ENCODE assay signal across 27 mouse cellular contexts in genomic region chr15:62096778-62097177, GRCm38 (mm10).
DNase-seq lines count a peak whose midpoint lies in the region; ATAC-seq and TF ChIP-seq lines count a peak whose summit lies in the region.
"Had no signal": no experiment of that assay in that cellular context is flagged by ENCODE, and none has a peak within 500 bp of the region (broad histone marks: within the 10 kb centered on the region; RNA-seq: fewer than 3 reads in every experiment).

No protein-coding gene starts in this region.

- H3K27ac ChIP-seq in lung, postnatal 0 days (ENCODE audit: low read length): no peak overlapping the region
- H3K27ac ChIP-seq in midbrain, embryonic 11.5 days (ENCODE audit: low read depth, low read length): no peak overlapping the region
- no peak overlapping the region for H3K27ac ChIP-seq in midbrain, postnatal 0 days (ENCODE audit: low read depth, low read length)
- peak overlapping the region; percentile 74 for H3K27ac ChIP-seq in CH12.LX (ENCODE audit: insufficient read depth, low read depth)
- H3K27ac ChIP-seq: embryonic facial prominence, embryonic 10.5 days; embryonic facial prominence, embryonic 13.5 days; forebrain, embryonic 12.5 days; forebrain, embryonic 15.5 days; heart, adult 2 months; heart, embryonic 10.5 days; heart, embryonic 13.5 days; hindbrain, embryonic 14.5 days; hindbrain, postnatal 0 days had no signal

- no peak for TF ChIP-seq POLR2A in CH12.LX (IDR thresholded peaks at IDR 0.05; ENCODE audit: low read depth, low read length)

- peak; percentile 77 for ATAC-seq in lung, postnatal 0 days
- no peak for ATAC-seq in midbrain, embryonic 11.5 days (ENCODE audit: low FRiP score)
- no peak for ATAC-seq in midbrain, postnatal 0 days (ENCODE audit: low FRiP score)
- ATAC-seq: forebrain, embryonic 15.5 days; hindbrain, postnatal 0 days had no signal

- no peak overlapping the region for H3K4me3 ChIP-seq in lung, postnatal 0 days (ENCODE audit: low read depth, low read length)
- no peak overlapping the region for H3K4me3 ChIP-seq in midbrain, embryonic 11.5 days (ENCODE audit: low read depth, low read length)
- no peak overlapping the region for H3K4me3 ChIP-seq in midbrain, postnatal 0 days (ENCODE audit: low read depth, low read length)
- no peak overlapping the region for H3K4me3 ChIP-seq in CH12.LX (replicated peaks in 1 of 3; ENCODE audit: low read depth in 2 of 3, low read length in 2 of 3, poor library complexity in 1 of 3)
- H3K4me3 ChIP-seq: embryonic facial prominence, embryonic 10.5 days; embryonic facial prominence, embryonic 13.5 days; erythroblast, embryonic 14.5 days; forebrain, embryonic 12.5 days; forebrain, embryonic 15.5 days; heart, adult 2 months; heart, embryonic 10.5 days; heart, embryonic 13.5 days had no signal

- TF ChIP-seq RAD21 in CH12.LX (IDR thresholded peaks at IDR 0.05; ENCODE audit: low read depth, low read length): no peak

- DNase-seq in lung, postnatal 0 days (ENCODE audit: low spot score): peak; percentile 63
- DNase-seq in lung, postnatal 10 days: no peak
- DNase-seq in midbrain, embryonic 11.5 days (ENCODE audit: low spot score, missing footprints): peak; percentile 21
- no peak for DNase-seq in midbrain, postnatal 0 days (ENCODE audit: low spot score)
- DNase-seq in CH12.LX (ENCODE audit: extremely low read depth): peak; percentile 58
- no peak for DNase-seq in cerebellum, postnatal 14 days
- DNase-seq: adrenal gland, adult 2 months; adrenal gland, postnatal 14 days; cerebellum, adult 11 months; cerebellum, adult 2 months; cerebellum, adult 9-11 months; cerebellum, postnatal 36 days; embryo, embryonic 11 days; gastrocnemius, postnatal 10 days; gastrocnemius, postnatal 36 days; heart, adult 2 months; heart, postnatal 14 days; heart, postnatal 4 days had no signal

- H3K27me3 ChIP-seq in lung, postnatal 0 days (replicated peaks; ENCODE audit: insufficient read depth, low read length): no peaks in the 10 kb centered on the region
- H3K27me3 ChIP-seq in midbrain, embryonic 11.5 days (ENCODE audit: control insufficient read depth, insufficient read depth, low read length): no peaks in the 10 kb centered on the region
- no peaks in the 10 kb centered on the region for H3K27me3 ChIP-seq in midbrain, postnatal 0 days (ENCODE audit: insufficient read depth, low read length)
- H3K27me3 ChIP-seq in CH12.LX (replicated peaks): no peaks in the 10 kb centered on the region
- H3K27me3 ChIP-seq: embryonic facial prominence, embryonic 13.5 days; forebrain, embryonic 12.5 days; forebrain, embryonic 15.5 days; heart, embryonic 13.5 days had no signal

- H3K4me1 ChIP-seq in lung, postnatal 0 days (ENCODE audit: insufficient read depth, low read depth, low read length): no peaks in the 10 kb centered on the region; the same call in 1 of the 2 replicates
- H3K4me1 ChIP-seq in midbrain, embryonic 11.5 days (ENCODE audit: control insufficient read depth, insufficient read depth, low read length): 0 out of 2 replicates have a peak, but pooled peaks cover 3% of the 10 kb centered on the region
- H3K4me1 ChIP-seq in midbrain, postnatal 0 days (ENCODE audit: insufficient read depth, low read length): peaks cover 5% of the 10 kb centered on the region; the same call in 1 of the 2 replicates
- peaks cover 33 to 74% of the 10 kb centered on the region in 2 experiments for H3K4me1 ChIP-seq in CH12.LX (ENCODE audit: control insufficient read depth in 1 of 2, insufficient read depth in 2 of 2)

- H3K79me2 ChIP-seq in CH12.LX (replicated peaks; ENCODE audit: control insufficient read depth, extremely low read depth, insufficient read depth, poor library complexity, severe bottlenecking): peaks cover 99% of the 10 kb centered on the region

- no peak overlapping the region for H3K9ac ChIP-seq in lung, postnatal 0 days (replicated peaks; ENCODE audit: low read depth)
- no peak overlapping the region for H3K9ac ChIP-seq in midbrain, embryonic 11.5 days (ENCODE audit: low read length)
- H3K9ac ChIP-seq in midbrain, postnatal 0 days (replicated peaks; ENCODE audit: low read length, poor library complexity, severe bottlenecking): no peak overlapping the region
- no peak overlapping the region; the same call in 1 of the 2 replicates for H3K9ac ChIP-seq in CH12.LX (ENCODE audit: insufficient read depth, low read depth)
- H3K9ac ChIP-seq: embryonic facial prominence, embryonic 13.5 days; forebrain, embryonic 12.5 days; forebrain, embryonic 15.5 days; heart, embryonic 13.5 days; hindbrain, embryonic 14.5 days had no signal

- H3K4me2 ChIP-seq in lung, postnatal 0 days (replicated peaks; ENCODE audit: low read depth, low read length): no peak overlapping the region
- H3K4me2 ChIP-seq in midbrain, embryonic 11.5 days: no peak overlapping the region
- H3K4me2 ChIP-seq in midbrain, postnatal 0 days (ENCODE audit: low read depth, low read length, poor library complexity, severe bottlenecking): no peak overlapping the region
- H3K4me2 ChIP-seq in CH12.LX (ENCODE audit: insufficient read depth, low read depth, poor library complexity, severe bottlenecking): peak overlapping the region; percentile 22; the same call in 1 of the 2 replicates
- H3K4me2 ChIP-seq: embryonic facial prominence, embryonic 13.5 days; forebrain, embryonic 12.5 days; forebrain, embryonic 15.5 days; heart, embryonic 13.5 days; hindbrain, embryonic 14.5 days had no signal

- no peaks in the 10 kb centered on the region for H3K36me3 ChIP-seq in lung, postnatal 0 days (ENCODE audit: insufficient read depth, low read length)
- no peaks in the 10 kb centered on the region for H3K36me3 ChIP-seq in midbrain, embryonic 11.5 days (ENCODE audit: control insufficient read depth, insufficient read depth, low read length)
- no peaks in the 10 kb centered on the region for H3K36me3 ChIP-seq in midbrain, postnatal 0 days (ENCODE audit: insufficient read depth, low read length)
- H3K36me3 ChIP-seq in CH12.LX (replicated peaks in 1 of 2; ENCODE audit: control insufficient read depth in 1 of 2, insufficient read depth in 1 of 2, low read length in 1 of 2): peaks cover 32 to 90% of the 10 kb centered on the region in 2 experiments
- H3K36me3 ChIP-seq: embryonic facial prominence, embryonic 10.5 days; embryonic facial prominence, embryonic 13.5 days; forebrain, embryonic 12.5 days; forebrain, embryonic 15.5 days; heart, embryonic 10.5 days; heart, embryonic 13.5 days had no signal

- in situ Hi-C loops in CH12.LX (cut with MboI; ENCODE audit: low pct_ligation_motif_present, low pct_unique_long_range_greater_than_20kb, low sequenced_read_pairs): no loop called here

- TF ChIP-seq CTCF in lung, postnatal 0 days (IDR thresholded peaks at IDR 0.05): no peak
- TF ChIP-seq CTCF in midbrain, postnatal 0 days (IDR thresholded peaks at IDR 0.05): no peak
- no peak for TF ChIP-seq CTCF in CH12.LX (conservative IDR thresholded peaks at IDR 0.05 in 1 of 2, IDR thresholded peaks at IDR 0.05 in 1 of 2; ENCODE audit: low read depth in 2 of 2, low read length in 2 of 2)

- H3K9me3 ChIP-seq in lung, postnatal 0 days (ENCODE audit: low read length): no peaks in the 10 kb centered on the region
- no peaks in the 10 kb centered on the region for H3K9me3 ChIP-seq in midbrain, embryonic 11.5 days (ENCODE audit: control insufficient read depth, low read length)
- H3K9me3 ChIP-seq in midbrain, postnatal 0 days (ENCODE audit: low read length): no peaks in the 10 kb centered on the region
- H3K9me3 ChIP-seq in CH12.LX (replicated peaks; ENCODE audit: low read length): peaks cover 11% of the 10 kb centered on the region
- H3K9me3 ChIP-seq: embryonic facial prominence, embryonic 10.5 days; forebrain, embryonic 12.5 days; forebrain, embryonic 15.5 days; heart, embryonic 10.5 days; heart, embryonic 13.5 days had no signal

- TF ChIP-seq EP300 in lung, postnatal 0 days (IDR thresholded peaks at IDR 0.05): peak; percentile 20; the same call in 1 of the 2 replicates
- TF ChIP-seq EP300 in CH12.LX (IDR thresholded peaks at IDR 0.05; ENCODE audit: low read length): no peak

- WGBS in lung, postnatal 0 days: 62% methylated on average over 7 of the region's 7 CpGs
- 88% methylated on average over 7 of the region's 7 CpGs for WGBS in midbrain, embryonic 11.5 days
- WGBS in midbrain, postnatal 0 days: 88% methylated on average over 7 of the region's 7 CpGs

- dilution Hi-C loops in CH12.LX (cut with MboI; ENCODE audit: extremely low pct_ligation_motif_present, extremely low pct_unique_long_range_greater_than_20kb, low sequenced_read_pairs): no loop called here

TF ChIP-seq in CH12.LX, 34 proteins besides CTCF, POLR2A, EP300 and RAD21:
- TF ChIP-seq ZNF384 (IDR thresholded peaks at IDR 0.05; ENCODE audit: low read depth, low read length) (no peak), MEF2A (IDR thresholded peaks at IDR 0.05; ENCODE audit: borderline replicate concordance, low read depth, low read length) (0 out of 2 replicates have a peak, but pooled peaks have one; percentile 9)

Comparison
In these comparisons a context has a peak if more than half of its experiments do, and no peak if none do; other contexts are left out.
1. DNase-seq: peak in lung, postnatal 0 days (single experiment), midbrain, embryonic 11.5 days (single experiment) and CH12.LX (single experiment); none in lung, postnatal 10 days (single experiment), midbrain, postnatal 0 days (single experiment) and cerebellum, postnatal 14 days (0 of 2).